Mouse (Mus musculus): ENCODE measurements around the gene Il13ra1. TPM values are rescaled to one million over a fixed set of nuclear protein-coding genes. Genes with fewer than 3 reads are reported as not detected.

Gene Il13ra1
- total and polyA plus RNA-seq, 3 experiments = not detected

GRCm38 (mm10) chrX:36115171-36115570 lies 3.3 kb downstream of the Il13ra1 start:
- TF ChIP-seq ZNF384 (IDR thresholded peaks at IDR 0.05; ENCODE audit: low read depth, low read length) (no peak), MAZ (IDR thresholded peaks at IDR 0.05; ENCODE audit: low read depth, low read length) (no peak), NELFE (IDR thresholded peaks at IDR 0.05; ENCODE audit: low read depth, low read length) (no peak), POLR2AphosphoS2 (IDR thresholded peaks at IDR 0.05; ENCODE audit: low read length) (no peak), MYB (IDR thresholded peaks at IDR 0.05; ENCODE audit: low read depth, low read length) (no peak), POLR2A (IDR thresholded peaks at IDR 0.05; ENCODE audit: control insufficient read depth in 1 of 2, insufficient read depth in 1 of 2, low read depth in 1 of 2, low read length in 2 of 2, poor library complexity in 1 of 2) (no peak), POLR2AphosphoS5 (IDR thresholded peaks at IDR 0.05; ENCODE audit: borderline replicate concordance, low read depth, low read length) (no peak)
- Histone ChIP-seq H3K27me3 (ENCODE audit: control insufficient read depth in 1 of 2, insufficient read depth in 2 of 2, low read length in 2 of 2) (no peaks in the 10 kb centered on the region), H3K9ac (ENCODE audit: control insufficient read depth, low read depth, low read length, poor library complexity, severe bottlenecking) (no peak overlapping the region), H3K4me3 (ENCODE audit: control insufficient read depth in 1 of 2, insufficient read depth in 1 of 2, low read depth in 2 of 2, low read length in 2 of 2) (no peak overlapping the region), H3K27ac (ENCODE audit: control insufficient read depth, low read depth, low read length) (no peak overlapping the region), H3K36me3 (ENCODE audit: control insufficient read depth in 1 of 2, insufficient read depth in 2 of 2, low read length in 2 of 2) (no peaks in the 10 kb centered on the region), H3K79me2 (ENCODE audit: control insufficient read depth, insufficient read depth, low read length, poor library complexity) (no peaks in the 10 kb centered on the region), H3K9me3 (replicated peaks; ENCODE audit: insufficient read depth, low read length) (no peaks in the 10 kb centered on the region), H3K4me1 (ENCODE audit: control insufficient read depth in 1 of 2, insufficient read depth in 2 of 2, low read length in 2 of 2) (no peaks in the 10 kb centered on the region)
- DNase-seq (ENCODE audit: low read depth, low spot score) = no peak

- H3K27ac ChIP-seq (ENCODE audit: control insufficient read depth, low read depth, low read length) = no peak overlapping the region
- H3K36me3 ChIP-seq (ENCODE audit: control insufficient read depth in 1 of 2, insufficient read depth in 2 of 2, low read length in 2 of 2) = no peaks in the 10 kb centered on the region
- no peaks in the 10 kb centered on the region; a peak in 1 of 4 replicates for H3K4me1 ChIP-seq (ENCODE audit: control insufficient read depth in 1 of 2, insufficient read depth in 2 of 2, low read length in 2 of 2)
- no peak for TF ChIP-seq ZC3H11A (IDR thresholded peaks at IDR 0.05; ENCODE audit: low read depth, low read length)
- TF ChIP-seq EP300 (IDR thresholded peaks at IDR 0.05; ENCODE audit: low read depth in 1 of 2, low read length in 2 of 2) = 0 out of 4 replicates have a peak, but pooled peaks of 1 of the 2 experiments have one; percentile 8
- H3K9me3 ChIP-seq (replicated peaks; ENCODE audit: insufficient read depth, low read length) = no peaks in the 10 kb centered on the region
- H3K27me3 ChIP-seq (ENCODE audit: control insufficient read depth in 1 of 2, insufficient read depth in 2 of 2, low read length in 2 of 2) = no peaks in the 10 kb centered on the region
- no peak overlapping the region for H3K4me3 ChIP-seq (ENCODE audit: control insufficient read depth in 1 of 2, insufficient read depth in 1 of 2, low read depth in 2 of 2, low read length in 2 of 2)
- no peaks in the 10 kb centered on the region for H3K79me2 ChIP-seq (ENCODE audit: control insufficient read depth, insufficient read depth, low read length, poor library complexity)
- DNase-seq (ENCODE audit: low read depth, low spot score) = peak; percentile 32
- no peak overlapping the region for H3K9ac ChIP-seq (ENCODE audit: control insufficient read depth, low read depth, low read length, poor library complexity, severe bottlenecking)
Observed at GRCm38 (mm10) chrX:36129037-36129770, 17.3 kb downstream of the Il13ra1 start.

GRCm38 (mm10) chrX:36129771-36130108 lies 17.8 kb downstream of the Il13ra1 start:
- no peak overlapping the region for H3K27ac ChIP-seq (ENCODE audit: control insufficient read depth, low read depth, low read length)
- no peak for DNase-seq (ENCODE audit: low read depth, low spot score)
- TF ChIP-seq GATA1 (IDR thresholded peaks at IDR 0.05; ENCODE audit: low read depth, low read length) (0 out of 2 replicates have a peak, but pooled peaks have one; percentile 32), TAL1 (IDR thresholded peaks at IDR 0.05; ENCODE audit: low read length) (0 out of 2 replicates have a peak, but pooled peaks have one; percentile 8), RAD21 (IDR thresholded peaks at IDR 0.05; ENCODE audit: low read depth, low read length) (no peak), EP300 (IDR thresholded peaks at IDR 0.05; ENCODE audit: low read depth in 1 of 2, low read length in 2 of 2) (0 out of 4 replicates have a peak, but pooled peaks have one; percentile 4 to 22), TCF12 (IDR thresholded peaks at IDR 0.05; ENCODE audit: low read depth, low read length) (no peak), RCOR1 (IDR thresholded peaks at IDR 0.05; ENCODE audit: low read depth, low read length) (peak; percentile 78)
- H3K27me3 ChIP-seq (ENCODE audit: control insufficient read depth in 1 of 2, insufficient read depth in 2 of 2, low read length in 2 of 2) = no peaks in the 10 kb centered on the region
- H3K36me3 ChIP-seq (ENCODE audit: control insufficient read depth in 1 of 2, insufficient read depth in 2 of 2, low read length in 2 of 2) = no peaks in the 10 kb centered on the region
- H3K9ac ChIP-seq (ENCODE audit: control insufficient read depth, low read depth, low read length, poor library complexity, severe bottlenecking) = no peak overlapping the region
- no peak overlapping the region for H3K4me3 ChIP-seq (ENCODE audit: control insufficient read depth in 1 of 2, insufficient read depth in 1 of 2, low read depth in 2 of 2, low read length in 2 of 2)
- H3K4me1 ChIP-seq (ENCODE audit: control insufficient read depth in 1 of 2, insufficient read depth in 2 of 2, low read length in 2 of 2) = no peaks in the 10 kb centered on the region; a peak in 1 of 4 replicates
- no peaks in the 10 kb centered on the region for H3K9me3 ChIP-seq (replicated peaks; ENCODE audit: insufficient read depth, low read length)
- H3K79me2 ChIP-seq (ENCODE audit: control insufficient read depth, insufficient read depth, low read length, poor library complexity) = no peaks in the 10 kb centered on the region

Data from MEL (cell line).